In the genomic region with DNA sequence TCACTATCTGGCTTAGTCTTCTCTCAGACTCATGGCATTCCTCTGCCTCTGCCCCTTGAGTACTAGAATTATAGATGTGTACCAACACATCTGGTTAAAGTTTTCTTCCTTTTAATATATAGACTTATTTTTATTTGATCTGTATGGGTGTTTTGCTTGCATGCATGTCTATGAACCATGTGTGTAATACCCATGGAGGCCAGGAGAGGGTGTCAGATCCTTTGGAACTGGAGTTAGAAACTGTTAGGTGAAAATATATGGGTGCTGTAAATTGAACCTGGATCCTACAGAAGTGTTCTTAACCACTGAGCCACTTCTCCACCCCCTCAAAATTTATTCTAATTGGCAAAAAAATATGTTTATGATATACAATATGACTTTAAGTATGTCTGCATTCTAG, we compare ENCODE assay signal across 23 mouse cellular contexts.
DNase-seq lines count a peak whose midpoint lies in the region; TF ChIP-seq lines count a peak whose summit lies in the region.
"Had no signal": no experiment of that assay in that cellular context is flagged by ENCODE, and none has a peak within 500 bp of the region (broad histone marks: within the 10 kb centered on the region; RNA-seq: fewer than 3 reads in every experiment).

No protein-coding gene starts in this region.

- in situ Hi-C loops in ES-E14 (cut with MboI; ENCODE audit: low sequenced_read_pairs in 2 of 2, unreplicated experiment in 2 of 2), result no loop called here

- H3K27ac ChIP-seq in layer of hippocampus, adult 2 months, result no peak overlapping the region
- no peak overlapping the region for H3K27ac ChIP-seq in ES-E14 (ENCODE audit: insufficient read depth, low read depth, low read length, poor library complexity, severe bottlenecking)
- H3K27ac ChIP-seq: embryonic facial prominence, embryonic 12.5 days; forebrain, embryonic 12.5 days; hindbrain, embryonic 10.5 days; hindbrain, postnatal 0 days; left cerebral cortex, adult 2 months; limb, embryonic 10.5 days; macrophage; neural tube, embryonic 13.5 days had no signal

- no peak overlapping the region for H3K4me3 ChIP-seq in layer of hippocampus, adult 2 months
- no peak overlapping the region for H3K4me3 ChIP-seq in ES-E14 (ENCODE audit: insufficient read depth in 1 of 2, low read depth in 1 of 2, low read length in 2 of 2, poor library complexity in 1 of 2, severe bottlenecking in 1 of 2)
- H3K4me3 ChIP-seq: embryonic facial prominence, embryonic 12.5 days; forebrain, embryonic 12.5 days; hindbrain, embryonic 10.5 days; left cerebral cortex, adult 2 months; limb, embryonic 10.5 days; myocyte; neural tube, embryonic 13.5 days had no signal

- H3K9ac ChIP-seq in ES-E14 (ENCODE audit: insufficient read depth, low read depth, low read length, poor library complexity, severe bottlenecking), result no peak overlapping the region
- H3K9ac ChIP-seq: embryonic facial prominence, embryonic 12.5 days; forebrain, embryonic 12.5 days; lung, embryonic 14.5 days; neural tube, embryonic 13.5 days had no signal

- DNase-seq in layer of hippocampus, adult 2 months (ENCODE audit: low spot score in 2 of 2), result no peak
- DNase-seq in layer of hippocampus, postnatal 14 days (ENCODE audit: low spot score in 2 of 2), result no peak
- peak; percentile 5 for DNase-seq in thymus, postnatal 14 days
- DNase-seq in thymus, postnatal 0 days (ENCODE audit: low spot score), result no peak
- peak; percentile 7 for DNase-seq in ES-E14 (ENCODE audit: low read depth, low spot score)
- no peak for DNase-seq in cerebellum, adult 8-10 months
- no peak for DNase-seq in kidney, adult 8-10 months
- DNase-seq: adrenal gland, postnatal 10 days; cerebellum, adult 18-20 months; cerebellum, postnatal 25 days; kidney, adult 11 months; kidney, postnatal 4 days; layer of hippocampus, adult 9-11 months; lung, embryonic 14.5 days had no signal

- H3K4me1 ChIP-seq in ES-E14 (ENCODE audit: control insufficient read depth in 2 of 2, insufficient read depth in 2 of 2, low read length in 2 of 2, poor library complexity in 1 of 2), result no peaks in the 10 kb centered on the region
- H3K4me1 ChIP-seq: embryonic facial prominence, embryonic 12.5 days; forebrain, embryonic 12.5 days; hindbrain, embryonic 10.5 days; limb, embryonic 10.5 days; neural tube, embryonic 13.5 days had no signal

- H3K36me3 ChIP-seq in ES-E14 (ENCODE audit: control insufficient read depth, insufficient read depth, low read length, poor library complexity, severe bottlenecking), result no peaks in the 10 kb centered on the region
- H3K36me3 ChIP-seq: embryonic facial prominence, embryonic 12.5 days; forebrain, embryonic 12.5 days; hindbrain, embryonic 10.5 days; limb, embryonic 10.5 days; neural tube, embryonic 13.5 days had no signal

- TF ChIP-seq CTCF in layer of hippocampus, adult 2 months (conservative IDR thresholded peaks at IDR 0.05), result peak; percentile 33; the same call in 1 of the 2 replicates

- no peaks in the 10 kb centered on the region for H3K9me3 ChIP-seq in ES-E14 (ENCODE audit: control insufficient read depth, insufficient read depth, low read depth, low read length)
- H3K9me3 ChIP-seq: embryonic facial prominence, embryonic 12.5 days; forebrain, embryonic 12.5 days; hindbrain, embryonic 10.5 days; limb, embryonic 10.5 days; neural tube, embryonic 13.5 days had no signal

TF ChIP-seq in ES-E14, 5 proteins besides CTCF, POLR2A, EP300 and RAD21:
- TF ChIP-seq HCFC1 (IDR thresholded peaks at IDR 0.05; ENCODE audit: borderline replicate concordance, insufficient read depth, low read length) (no peak), ZNF384 (IDR thresholded peaks at IDR 0.05; ENCODE audit: low read depth, low read length) (no peak), ZC3H11A (IDR thresholded peaks at IDR 0.05; ENCODE audit: borderline replicate concordance, low read depth, low read length) (no peak), MAFK (IDR thresholded peaks at IDR 0.05; ENCODE audit: insufficient read depth, low read depth, low read length) (no peak), CHD2 (IDR thresholded peaks at IDR 0.05; ENCODE audit: low read depth, low read length) (no peak)

Comparison
In these comparisons a context has a peak if more than half of its experiments do, and no peak if none do; other contexts are left out.
1. DNase-seq: peak in thymus, postnatal 14 days (single experiment) and ES-E14 (single experiment); none in layer of hippocampus, adult 2 months (0 of 2), layer of hippocampus, postnatal 14 days (0 of 2), thymus, postnatal 0 days (single experiment), cerebellum, adult 8-10 months (single experiment) and kidney, adult 8-10 months (0 of 2).